26 mouse cellular contexts compared by ENCODE assay signal in genomic region chr3:57153177-57153948, GRCm38 (mm10).
DNase-seq lines count a peak whose midpoint lies in the region; ATAC-seq and TF ChIP-seq lines count a peak whose summit lies in the region.
"Had no signal": no experiment of that assay in that cellular context is flagged by ENCODE, and none has a peak within 500 bp of the region (broad histone marks: within the 10 kb centered on the region; RNA-seq: fewer than 3 reads in every experiment).

No protein-coding gene starts in this region.

- TF ChIP-seq CTCF in hindbrain, postnatal 0 days (IDR thresholded peaks at IDR 0.05; ENCODE audit: low read depth), result no peak

- H3K27me3 ChIP-seq in hindbrain, embryonic 10.5 days (ENCODE audit: insufficient read depth, poor library complexity, severe bottlenecking), result no peaks in the 10 kb centered on the region
- no peaks in the 10 kb centered on the region for H3K27me3 ChIP-seq in hindbrain, postnatal 0 days (ENCODE audit: insufficient read depth, low read length)
- H3K27me3 ChIP-seq in neural tube, embryonic 11.5 days (ENCODE audit: control insufficient read depth, insufficient read depth, low read length), result no peaks in the 10 kb centered on the region
- no peaks in the 10 kb centered on the region for H3K27me3 ChIP-seq in neural tube, embryonic 15.5 days (replicated peaks)
- no peaks in the 10 kb centered on the region for H3K27me3 ChIP-seq in midbrain, embryonic 14.5 days (ENCODE audit: control insufficient read depth, insufficient read depth, low read length)
- no peaks in the 10 kb centered on the region for H3K27me3 ChIP-seq in kidney, embryonic 16.5 days (ENCODE audit: insufficient read depth, low read length)
- H3K27me3 ChIP-seq: embryonic facial prominence, embryonic 12.5 days; limb, embryonic 12.5 days; liver, embryonic 15.5 days had no signal

- no peak for ATAC-seq in hindbrain, postnatal 0 days
- ATAC-seq in neural tube, embryonic 11.5 days (ENCODE audit: insufficient read depth, low FRiP score, low TSS enrichment), result peak; percentile 50; the same call in 1 of the 2 replicates
- ATAC-seq in neural tube, embryonic 15.5 days (ENCODE audit: low FRiP score), result no peak
- no peak; the same call in 1 of the 2 replicates for ATAC-seq in midbrain, embryonic 14.5 days (ENCODE audit: low FRiP score, low TSS enrichment)
- no peak for ATAC-seq in kidney, embryonic 16.5 days (ENCODE audit: low FRiP score, low TSS enrichment)
- ATAC-seq: activated CD4-positive, CD25-positive, alpha-beta regulatory T cell, adult 4 months; intestine, embryonic 16.5 days had no signal

- no peak overlapping the region for H3K4me2 ChIP-seq in hindbrain, postnatal 0 days (ENCODE audit: low read depth, low read length)
- no peak overlapping the region for H3K4me2 ChIP-seq in neural tube, embryonic 11.5 days (ENCODE audit: low read depth)
- no peak overlapping the region for H3K4me2 ChIP-seq in neural tube, embryonic 15.5 days
- H3K4me2 ChIP-seq in midbrain, embryonic 14.5 days (ENCODE audit: low read length), result no peak overlapping the region
- no peak overlapping the region for H3K4me2 ChIP-seq in kidney, embryonic 16.5 days (replicated peaks; ENCODE audit: low read depth, low read length)
- H3K4me2 ChIP-seq: embryonic facial prominence, embryonic 12.5 days; limb, embryonic 12.5 days; liver, embryonic 15.5 days; lung, embryonic 14.5 days had no signal

- no peak for DNase-seq in hindbrain, embryonic 10.5 days (ENCODE audit: low spot score)
- DNase-seq in hindbrain, postnatal 0 days (ENCODE audit: low spot score), result no peak
- no peak for DNase-seq in neural tube, embryonic 11.5 days (ENCODE audit: low spot score)
- peak; percentile 20 for DNase-seq in midbrain, embryonic 14.5 days
- DNase-seq: adrenal gland, adult 2 months; adrenal gland, postnatal 36 days; B cell, adult 2 months; cerebellum, adult 8-10 months; cerebellum, postnatal 25 days; gastrocnemius, postnatal 25 days; heart, adult 11 months; heart, postnatal 36 days; kidney, adult 8-10 months; kidney, postnatal 25 days; lung, embryonic 14.5 days; lung, postnatal 14 days; retina, postnatal 1 day; right cerebral cortex, postnatal 14 days had no signal

- no peak overlapping the region for H3K4me3 ChIP-seq in hindbrain, embryonic 10.5 days
- no peak overlapping the region for H3K4me3 ChIP-seq in hindbrain, postnatal 0 days (ENCODE audit: low read length)
- no peak overlapping the region for H3K4me3 ChIP-seq in neural tube, embryonic 11.5 days (ENCODE audit: low read depth, low read length)
- no peak overlapping the region for H3K4me3 ChIP-seq in neural tube, embryonic 15.5 days (replicated peaks)
- H3K4me3 ChIP-seq in midbrain, embryonic 14.5 days (replicated peaks; ENCODE audit: low read depth, low read length), result no peak overlapping the region
- no peak overlapping the region for H3K4me3 ChIP-seq in kidney, embryonic 16.5 days (ENCODE audit: low read length)
- H3K4me3 ChIP-seq: embryonic facial prominence, embryonic 12.5 days; heart, embryonic 10.5 days; limb, embryonic 12.5 days; liver, embryonic 15.5 days had no signal

- H3K9me3 ChIP-seq in hindbrain, embryonic 10.5 days, result no peaks in the 10 kb centered on the region
- H3K9me3 ChIP-seq in hindbrain, postnatal 0 days (ENCODE audit: low read length), result no peaks in the 10 kb centered on the region
- H3K9me3 ChIP-seq in neural tube, embryonic 11.5 days (ENCODE audit: control insufficient read depth, low read length), result no peaks in the 10 kb centered on the region
- no peaks in the 10 kb centered on the region for H3K9me3 ChIP-seq in neural tube, embryonic 15.5 days (replicated peaks)
- no peaks in the 10 kb centered on the region for H3K9me3 ChIP-seq in midbrain, embryonic 14.5 days (ENCODE audit: control insufficient read depth, low read length)
- H3K9me3 ChIP-seq in kidney, embryonic 16.5 days (ENCODE audit: low read length), result no peaks in the 10 kb centered on the region
- H3K9me3 ChIP-seq: embryonic facial prominence, embryonic 12.5 days; heart, embryonic 10.5 days; limb, embryonic 12.5 days; liver, embryonic 15.5 days had no signal

- H3K36me3 ChIP-seq in hindbrain, embryonic 10.5 days, result no peaks in the 10 kb centered on the region
- no peaks in the 10 kb centered on the region for H3K36me3 ChIP-seq in hindbrain, postnatal 0 days (ENCODE audit: insufficient read depth, low read length)
- H3K36me3 ChIP-seq in neural tube, embryonic 11.5 days (ENCODE audit: control insufficient read depth, insufficient read depth, low read length), result no peaks in the 10 kb centered on the region
- H3K36me3 ChIP-seq in neural tube, embryonic 15.5 days, result no peaks in the 10 kb centered on the region
- no peaks in the 10 kb centered on the region for H3K36me3 ChIP-seq in midbrain, embryonic 14.5 days (ENCODE audit: control insufficient read depth, insufficient read depth, low read length)
- no peaks in the 10 kb centered on the region for H3K36me3 ChIP-seq in kidney, embryonic 16.5 days (ENCODE audit: insufficient read depth, low read length)
- H3K36me3 ChIP-seq: embryonic facial prominence, embryonic 12.5 days; heart, embryonic 10.5 days; limb, embryonic 12.5 days; liver, embryonic 15.5 days had no signal

- H3K27ac ChIP-seq in hindbrain, embryonic 10.5 days, result 0 out of 2 replicates have a peak overlapping the region, but pooled peaks have one; percentile 36
- no peak overlapping the region for H3K27ac ChIP-seq in hindbrain, postnatal 0 days
- H3K27ac ChIP-seq in neural tube, embryonic 11.5 days (ENCODE audit: low read depth, low read length), result no peak overlapping the region
- H3K27ac ChIP-seq in neural tube, embryonic 15.5 days (replicated peaks), result no peak overlapping the region
- H3K27ac ChIP-seq in midbrain, embryonic 14.5 days (replicated peaks; ENCODE audit: low read depth, low read length), result no peak overlapping the region
- H3K27ac ChIP-seq in kidney, embryonic 16.5 days (ENCODE audit: low read length), result no peak overlapping the region
- H3K27ac ChIP-seq: embryonic facial prominence, embryonic 12.5 days; heart, embryonic 10.5 days; limb, embryonic 12.5 days; liver, embryonic 15.5 days had no signal

- 41% methylated on average over 4 of the region's 4 CpGs for WGBS in hindbrain, embryonic 10.5 days
- WGBS in hindbrain, postnatal 0 days, result 42% methylated on average over 4 of the region's 4 CpGs
- WGBS in neural tube, embryonic 11.5 days, result 38% methylated on average over 4 of the region's 4 CpGs
- WGBS in neural tube, embryonic 15.5 days, result 36% methylated on average over 4 of the region's 4 CpGs
- WGBS in midbrain, embryonic 14.5 days, result 27% methylated on average over 4 of the region's 4 CpGs
- WGBS in kidney, embryonic 16.5 days, result 51% methylated on average over 4 of the region's 4 CpGs

- H3K9ac ChIP-seq in hindbrain, postnatal 0 days (replicated peaks; ENCODE audit: low read length), result no peak overlapping the region
- H3K9ac ChIP-seq in neural tube, embryonic 11.5 days (ENCODE audit: low read length), result no peak overlapping the region
- no peak overlapping the region for H3K9ac ChIP-seq in neural tube, embryonic 15.5 days (replicated peaks)
- H3K9ac ChIP-seq in midbrain, embryonic 14.5 days (replicated peaks; ENCODE audit: low read length), result no peak overlapping the region
- no peak overlapping the region for H3K9ac ChIP-seq in kidney, embryonic 16.5 days (replicated peaks; ENCODE audit: low read length)
- H3K9ac ChIP-seq: embryonic facial prominence, embryonic 12.5 days; limb, embryonic 12.5 days; liver, embryonic 15.5 days; lung, embryonic 14.5 days had no signal

- peaks cover 13% of the 10 kb centered on the region; the same call in 1 of the 2 replicates for H3K4me1 ChIP-seq in hindbrain, embryonic 10.5 days (replicated peaks)
- H3K4me1 ChIP-seq in hindbrain, postnatal 0 days (ENCODE audit: insufficient read depth, low read length), result no peaks in the 10 kb centered on the region
- no peaks in the 10 kb centered on the region for H3K4me1 ChIP-seq in neural tube, embryonic 11.5 days (ENCODE audit: control insufficient read depth, insufficient read depth, low read length)
- H3K4me1 ChIP-seq in neural tube, embryonic 15.5 days, result no peaks in the 10 kb centered on the region
- no peaks in the 10 kb centered on the region for H3K4me1 ChIP-seq in midbrain, embryonic 14.5 days (ENCODE audit: control insufficient read depth, insufficient read depth, low read length)
- no peaks in the 10 kb centered on the region for H3K4me1 ChIP-seq in kidney, embryonic 16.5 days (ENCODE audit: insufficient read depth, low read length)
- H3K4me1 ChIP-seq: embryonic facial prominence, embryonic 12.5 days; heart, embryonic 10.5 days; limb, embryonic 12.5 days; liver, embryonic 15.5 days had no signal
